Mouse (Mus musculus) intestine, postnatal 0 days (tissue): Measurements from ENCODE around the gene Adssl1. TPM values are rescaled to one million over a fixed set of nuclear protein-coding genes. Genes with fewer than 3 reads are reported as not detected.

ENCODE experiments used
- ATAC-seq: fragments of 200-750 bp; cut with Nextera tagmentation; 2 replicates; pipeline ENCODE4 v1.8.0; 2017; ENCODE audit warnings: mild to moderate bottlenecking, moderate TSS enrichment, moderate library complexity
- H3K27ac ChIP-seq: fragments of 300-500 bp; sonication (generic); 2 replicates; pipeline ENCODE4 v1.5.1; 2014; ENCODE audit warnings: mild to moderate bottlenecking, low read depth, low read length, moderate library complexity
- H3K27me3 ChIP-seq: fragments of 300-500 bp; sonication (generic); replicated peaks from 2 replicates; pipeline ENCODE4 v1.6.1; 2014; ENCODE audit warnings: low read length, mixed read lengths; ENCODE audit not compliant: control insufficient read depth, insufficient read depth
- H3K36me3 ChIP-seq: fragments of 300-500 bp; sonication (generic); 2 replicates; pipeline ENCODE4 v1.6.1; 2014; ENCODE audit warnings: mild to moderate bottlenecking, moderate library complexity; ENCODE audit not compliant: control insufficient read depth, insufficient read depth
- H3K4me1 ChIP-seq: fragments of 300-500 bp; sonication (generic); replicated peaks from 2 replicates; pipeline ENCODE4 v1.6.1; 2014; ENCODE audit warnings: antibody characterized with exemption, low read length, mixed read lengths; ENCODE audit not compliant: control insufficient read depth, insufficient read depth
- H3K4me2 ChIP-seq: fragments of 300-500 bp; sonication (generic); replicated peaks from 2 replicates; pipeline ENCODE4 v1.6.1; 2014; ENCODE audit warnings: low read depth, mild to moderate bottlenecking, moderate library complexity
- H3K4me3 ChIP-seq: fragments of 300-500 bp; sonication (generic); 2 replicates; pipeline ENCODE4 v1.5.1; 2014; ENCODE audit warnings: low read depth, low read length
- H3K9ac ChIP-seq: fragments of 300-500 bp; sonication (generic); 2 replicates; pipeline ENCODE4 v1.6.1; 2014; ENCODE audit warnings: mild to moderate bottlenecking, low read depth, low read length
- H3K9me3 ChIP-seq: fragments of 300-500 bp; sonication (generic); 2 replicates; pipeline ENCODE4 v1.6.1; 2016; ENCODE audit warnings: mixed run types; ENCODE audit not compliant: control insufficient read depth
- CTCF ChIP-seq: sonication (generic); IDR thresholded peaks from 2 replicates; pipeline ENCODE4 v1.5.1; 2016; ENCODE audit warnings: low read depth, mild to moderate bottlenecking, control low read depth, antibody characterized with exemption, moderate library complexity
- WGBS: fragments of 180-500 bp; shearing (Covaris S2); extraction: QIAGEN DNeasy Blood & Tissue Kit; methylation state at CpG from one replicate; pipeline ENCODE4 v1.1.7; 2014; 5-methylcytosine and 5-hydroxymethylcytosine counted together
- polyA plus RNA-seq: library from polyadenylated mRNA; unstranded; fragments of >200 nt; fragmentation: Nextera tagmentation; extraction: Ambion mirVana; gene quantifications from 2 replicates; pipeline ENCODE4 v1.2.1, GENCODE M21; 2015

Gene Adssl1
- 0.57 and 0.67 TPM in 2 replicates for polyA plus RNA-seq

GRCm38 (mm10) chr12:112619686-112620353, at the start of gene Adssl1:
TSS of gene Adssl1 (plus strand) at chr12:112620045.
- ATAC-seq: peak; percentile 38; the same call in 1 of the 2 replicates
- Histone ChIP-seq H3K9ac (peak within 1 kb of the TSS; percentile 42; the same call in 1 of the 2 replicates), H3K4me2 (peak within 1 kb of the TSS; percentile 94), H3K27me3 (peaks cover 10% of the 10 kb centered on the region), H3K27ac (no peak within 1 kb of the TSS), H3K4me1 (no peaks in the 10 kb centered on the region; the same call in 1 of the 2 replicates), H3K9me3 (no peaks in the 10 kb centered on the region), H3K36me3 (no peaks in the 10 kb centered on the region), H3K4me3 (peak within 1 kb of the TSS; percentile 47)
- TF ChIP-seq CTCF: no peak
- WGBS: 1% methylated on average over 55 of the region's 56 CpGs

GRCm38 (mm10) chr12:112570160-112570559, 49.7 kb upstream of the Adssl1 start:
- no peaks in the 10 kb centered on the region for H3K4me1 ChIP-seq
- H3K27me3 ChIP-seq: no peaks in the 10 kb centered on the region
- no peaks in the 10 kb centered on the region for H3K9me3 ChIP-seq
- TF ChIP-seq CTCF: no peak
- H3K4me3 ChIP-seq: no peak overlapping the region
- no peak overlapping the region for H3K4me2 ChIP-seq
- 83% methylated on average over 8 of the region's 8 CpGs for WGBS
- H3K9ac ChIP-seq: no peak overlapping the region
- H3K36me3 ChIP-seq: no peaks in the 10 kb centered on the region
- no peak overlapping the region for H3K27ac ChIP-seq
- ATAC-seq: no peak

DNA sequence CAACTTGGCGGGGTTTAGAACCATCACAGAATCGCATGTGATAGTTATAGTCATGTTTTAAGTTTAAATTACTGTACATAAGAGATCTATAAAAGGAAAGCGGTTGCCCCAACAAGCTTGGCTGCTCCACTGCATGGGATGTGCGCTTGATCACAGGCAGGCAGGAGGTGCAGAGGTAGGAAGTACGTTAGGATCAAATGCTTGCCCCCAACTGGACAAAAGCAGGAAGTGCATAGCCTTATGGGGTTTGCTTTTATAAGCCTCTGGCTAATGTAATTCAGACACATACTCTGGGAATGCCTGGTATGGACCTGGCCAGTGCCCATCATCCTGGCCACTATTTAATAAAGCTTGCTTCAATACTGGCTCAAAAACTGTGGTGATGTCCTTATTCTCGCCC, 48.8 kb upstream of the Adssl1 start:
- Histone ChIP-seq H3K4me2 (no peak overlapping the region), H3K9ac (no peak overlapping the region), H3K9me3 (no peaks in the 10 kb centered on the region), H3K4me1 (peaks cover 3% of the 10 kb centered on the region; the same call in 1 of the 2 replicates), H3K27ac (no peak overlapping the region), H3K36me3 (no peaks in the 10 kb centered on the region), H3K27me3 (no peaks in the 10 kb centered on the region), H3K4me3 (no peak overlapping the region)
- no peak for ATAC-seq
- WGBS: 72% methylated on average over 6 of the region's 6 CpGs
- peak; percentile 58 for TF ChIP-seq CTCF

GRCm38 (mm10) chr12:112575274-112575986, 44.4 kb upstream of the Adssl1 start:
- Histone ChIP-seq H3K36me3 (no peaks in the 10 kb centered on the region), H3K9ac (no peak overlapping the region), H3K4me2 (peak overlapping the region; percentile 51; the same call in 1 of the 2 replicates), H3K4me3 (no peak overlapping the region), H3K27ac (peak overlapping the region; percentile 7; the same call in 1 of the 2 replicates), H3K9me3 (no peaks in the 10 kb centered on the region), H3K27me3 (no peaks in the 10 kb centered on the region), H3K4me1 (peaks cover 9% of the 10 kb centered on the region)
- ATAC-seq: peak; percentile 25; the same call in 1 of the 2 replicates
- WGBS: 43% methylated on average over 8 of the region's 8 CpGs
- TF ChIP-seq CTCF: no peak

DNA sequence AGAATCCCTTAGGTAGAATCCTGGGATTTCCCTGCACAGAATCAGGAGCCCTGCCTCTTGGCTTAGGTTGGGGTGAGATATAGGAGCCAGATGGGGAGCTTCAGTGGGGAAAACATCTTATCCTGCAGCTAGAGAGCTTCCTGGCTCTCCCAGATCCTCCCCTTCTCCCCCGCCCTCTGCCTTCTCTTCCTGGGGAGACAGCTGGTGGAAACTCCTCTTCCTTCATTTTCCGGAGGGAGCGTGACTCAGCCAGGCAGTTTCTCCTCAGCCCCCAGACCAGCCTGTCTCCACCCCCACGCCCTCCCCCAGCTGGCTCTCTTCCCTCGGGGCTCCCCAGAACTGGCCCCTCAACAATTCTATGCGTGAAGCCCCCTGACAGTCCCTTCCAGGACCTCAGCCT, 43.5 kb upstream of the Adssl1 start:
- ATAC-seq: peak; percentile 32
- 2% methylated on average over 5 of the region's 6 CpGs for WGBS

DNA sequence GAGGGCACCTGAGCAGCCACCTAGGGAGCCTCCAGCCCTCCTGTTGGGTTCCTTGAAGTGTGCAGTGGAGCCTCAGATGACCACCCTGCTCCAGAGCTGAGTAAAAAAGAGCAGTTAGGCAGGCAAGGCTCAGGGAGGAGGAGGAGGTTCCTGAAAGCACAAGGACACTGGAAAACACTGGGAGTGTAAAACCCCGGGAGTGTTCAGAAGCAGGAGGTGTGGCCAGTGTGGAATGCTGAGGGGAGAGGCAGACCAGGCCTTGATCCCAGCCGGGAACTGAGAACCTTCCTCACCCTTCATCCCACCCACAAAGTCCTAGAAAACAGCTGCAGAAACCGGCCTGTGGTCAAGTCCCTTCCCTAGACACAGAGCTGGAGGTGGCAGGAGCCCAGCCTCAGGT, 43.1 kb upstream of the Adssl1 start:
- H3K27ac ChIP-seq: peak overlapping the region; percentile 79
- no peaks in the 10 kb centered on the region for H3K9me3 ChIP-seq
- ATAC-seq: peak; percentile 78
- H3K4me1 ChIP-seq: peaks cover 9% of the 10 kb centered on the region
- H3K27me3 ChIP-seq: no peaks in the 10 kb centered on the region
- H3K36me3 ChIP-seq: no peaks in the 10 kb centered on the region
- H3K4me2 ChIP-seq: peak overlapping the region; percentile 51
- WGBS: 0% methylated on average over 3 of the region's 3 CpGs
- H3K9ac ChIP-seq: peak overlapping the region; percentile 17; the same call in 1 of the 2 replicates
- no peak for TF ChIP-seq CTCF
- H3K4me3 ChIP-seq: no peak overlapping the region

More for the DNA sequence above, 43.5 kb upstream of the Adssl1 start:
- H3K9ac ChIP-seq: peak overlapping the region; percentile 17; the same call in 1 of the 2 replicates
- peaks cover 9% of the 10 kb centered on the region for H3K4me1 ChIP-seq
- no peak overlapping the region for H3K4me3 ChIP-seq
- H3K27me3 ChIP-seq: no peaks in the 10 kb centered on the region
- H3K9me3 ChIP-seq: no peaks in the 10 kb centered on the region
- H3K36me3 ChIP-seq: no peaks in the 10 kb centered on the region
- peak overlapping the region; percentile 79 for H3K27ac ChIP-seq
- TF ChIP-seq CTCF: 0 out of 2 replicates have a peak, but pooled peaks have one; percentile 6
- peak overlapping the region; percentile 51 for H3K4me2 ChIP-seq
